Mouse (Mus musculus): ENCODE results near the gene Eps8.

The Eps8 gene

DNA sequence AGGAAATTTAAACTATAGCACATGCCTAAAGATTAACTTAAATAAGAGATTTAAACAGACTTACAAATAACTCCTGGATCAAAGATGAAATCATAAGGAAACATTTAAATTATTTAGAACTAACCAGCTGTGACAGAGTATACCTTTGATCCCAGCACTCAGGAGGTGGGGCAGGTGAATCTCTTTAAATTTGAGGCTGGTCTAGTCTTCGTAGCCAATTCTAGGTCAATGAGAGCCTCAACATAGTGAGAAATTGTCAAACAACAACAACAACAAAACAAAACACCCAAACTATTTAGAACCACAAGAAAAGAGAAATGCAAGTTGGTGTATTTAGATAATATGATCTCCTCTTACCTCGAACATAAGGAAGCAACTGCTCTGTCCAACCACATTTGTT is at the start of gene Eps8:
Gene Eps8 (minus strand): TSS at position 101 of the 400 bp plus-strand sequence.
- no peak for DNase-seq (ENCODE audit: low spot score in 2 of 2)

DNA sequence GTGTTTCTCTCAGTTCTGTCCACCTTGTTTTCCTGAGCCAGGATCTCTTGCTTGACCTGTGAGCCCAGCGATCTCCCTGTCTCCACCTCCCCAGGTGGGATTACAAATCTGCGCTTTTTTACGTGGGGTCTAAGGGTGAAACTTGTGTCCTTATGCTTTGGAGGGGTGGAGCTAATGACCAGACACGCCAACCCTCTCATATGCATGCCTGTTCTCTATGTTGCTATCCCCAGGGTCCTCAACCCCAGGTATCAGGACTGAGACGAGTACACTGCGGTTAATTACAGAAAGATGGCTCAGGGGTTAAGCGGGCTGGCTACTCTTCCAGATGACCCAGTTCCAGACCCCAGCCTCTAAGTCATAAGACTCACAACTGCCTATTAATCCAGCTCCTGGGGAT is 48.8 kb upstream of the Eps8 start:
- no peak for DNase-seq (ENCODE audit: low spot score in 2 of 2)

DNA sequence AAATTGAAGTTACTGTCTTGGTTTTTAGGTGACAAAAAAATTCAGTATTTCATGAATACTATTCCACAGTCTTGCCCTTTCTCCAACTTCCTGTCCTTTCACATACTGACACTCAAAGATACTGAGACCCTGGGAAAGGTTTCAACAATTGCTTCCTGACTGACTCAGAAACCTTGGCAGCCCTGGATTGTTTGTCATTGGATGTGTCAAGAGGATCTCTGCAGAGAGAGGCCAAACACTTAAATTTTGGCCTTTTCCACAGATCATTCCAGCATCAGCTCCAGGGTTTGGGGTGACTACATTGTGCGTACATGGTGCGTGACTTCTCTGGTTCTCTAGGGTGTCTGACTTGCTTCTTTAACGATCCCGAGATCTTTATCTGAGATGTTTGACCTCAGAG is 48.2 kb upstream of the Eps8 start:
- DNase-seq (ENCODE audit: low spot score in 2 of 2), result no peak

DNA sequence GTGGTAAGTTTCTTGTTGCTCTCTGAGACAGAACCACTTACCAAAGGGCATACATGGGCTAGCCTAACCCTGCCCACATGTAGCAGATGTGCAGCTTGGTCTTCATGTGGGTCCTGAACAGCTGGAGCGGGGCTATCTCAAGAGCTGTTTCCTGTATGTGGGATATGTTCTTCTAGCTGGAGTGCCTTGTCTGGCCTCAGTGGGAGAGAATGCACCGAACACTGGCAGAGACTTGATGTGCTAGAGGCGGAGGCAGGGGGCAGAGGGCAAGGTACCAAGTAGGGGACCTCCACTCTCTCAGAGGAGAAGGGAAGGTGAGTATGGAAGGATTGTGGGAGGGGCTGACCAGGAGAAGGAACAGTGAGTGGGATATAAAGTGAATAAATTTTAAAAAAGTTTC is 47.5 kb upstream of the Eps8 start:
- no peak for DNase-seq (ENCODE audit: low spot score in 2 of 2)

DNA sequence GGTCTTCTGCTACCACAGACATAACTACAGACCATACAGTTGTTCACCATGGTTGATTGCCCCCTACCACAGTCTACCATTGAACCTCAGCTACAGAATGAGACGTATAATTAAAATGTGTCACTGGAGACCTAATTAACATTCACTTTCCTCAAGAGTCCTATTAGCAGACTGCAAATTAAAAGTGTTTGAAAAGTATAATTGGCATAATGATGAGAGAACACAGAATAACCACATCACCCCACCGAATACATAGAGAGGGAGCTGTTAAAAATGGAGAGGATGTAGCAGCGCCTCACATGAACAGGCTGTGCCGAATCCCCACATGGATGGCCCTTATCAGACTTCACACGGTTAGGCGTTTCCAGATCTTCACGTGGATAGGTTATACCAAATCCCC is 44.8 kb upstream of the Eps8 start:
- no peak for DNase-seq (ENCODE audit: low spot score in 2 of 2)

DNA sequence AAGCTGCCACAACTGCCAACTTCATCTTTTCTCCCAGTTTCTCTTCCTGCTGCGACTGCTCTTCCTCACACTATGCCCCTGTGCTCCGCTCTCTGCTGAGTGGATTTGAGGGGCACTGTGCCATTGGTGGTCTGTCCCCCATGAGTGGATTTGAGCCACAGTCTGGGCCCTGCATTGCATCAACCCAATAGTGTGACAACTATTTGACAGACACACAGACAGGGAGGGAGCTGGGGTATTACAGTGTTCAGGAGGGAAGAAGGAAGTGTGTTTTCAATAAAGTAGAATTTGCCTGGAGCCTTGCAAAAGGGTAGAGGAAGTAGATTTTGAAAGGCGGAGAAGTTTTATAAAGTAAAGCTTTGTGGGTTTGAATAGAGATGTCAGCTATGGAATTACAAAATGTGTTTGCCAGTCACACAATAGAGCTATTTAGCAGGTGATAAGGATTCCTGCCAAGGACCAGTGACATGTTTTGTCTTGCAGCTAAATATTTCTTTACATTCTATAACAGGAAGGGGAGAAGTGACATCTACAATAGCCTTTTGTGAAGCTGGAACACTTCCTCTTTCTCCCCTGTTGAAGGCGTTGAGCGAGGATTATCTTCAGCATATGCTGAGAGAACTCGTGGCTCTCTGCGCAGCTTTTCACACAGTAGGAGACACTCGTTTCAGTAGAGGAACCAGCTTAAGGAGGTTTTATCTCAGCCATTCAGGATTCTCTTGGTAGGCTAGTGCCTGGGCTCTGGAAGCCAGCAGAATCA is 41.9 kb upstream of the Eps8 start:
- DNase-seq (ENCODE audit: low spot score in 2 of 2), result no peak

DNA sequence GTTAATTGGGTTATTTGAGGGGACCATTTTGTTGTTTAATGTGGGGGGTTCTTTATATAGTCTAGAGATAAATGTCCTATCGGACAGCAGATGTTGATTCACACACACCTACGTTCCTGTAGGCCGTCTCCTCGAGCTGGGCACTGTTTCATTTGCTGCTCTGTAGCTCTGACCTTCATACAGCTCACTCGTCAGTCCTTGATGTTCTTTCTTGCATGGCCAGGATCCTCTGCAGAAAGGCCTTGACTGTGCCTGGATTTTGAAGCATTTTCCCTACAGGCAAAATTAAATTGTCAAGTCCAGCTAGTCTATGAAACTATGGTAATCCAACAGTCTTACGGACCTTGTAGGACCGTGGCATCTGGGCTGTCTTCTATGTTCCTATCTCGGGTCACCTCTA is 40.4 kb upstream of the Eps8 start:
- DNase-seq (ENCODE audit: low spot score in 2 of 2), result no peak

DNA sequence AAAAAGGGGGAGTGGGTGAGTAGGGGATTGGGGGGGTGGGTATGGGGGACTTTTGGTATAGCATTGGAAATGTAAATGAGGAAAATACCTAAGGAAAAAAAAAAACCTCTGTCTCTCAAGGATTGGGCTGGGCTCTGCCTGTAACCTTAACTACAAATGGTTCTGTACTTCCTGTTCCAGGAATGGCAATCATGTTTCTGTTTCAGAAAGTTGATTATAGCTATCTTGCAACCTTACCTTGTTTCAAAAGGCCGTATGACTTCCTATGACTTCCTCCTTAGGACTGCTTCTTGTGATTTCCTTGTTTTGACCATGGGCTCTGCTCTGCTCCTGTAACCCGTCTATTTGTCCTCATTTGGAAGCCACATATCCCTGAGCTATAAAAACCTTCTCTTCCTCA is 39.6 kb upstream of the Eps8 start:
- DNase-seq (ENCODE audit: low spot score in 2 of 2), result no peak

DNA sequence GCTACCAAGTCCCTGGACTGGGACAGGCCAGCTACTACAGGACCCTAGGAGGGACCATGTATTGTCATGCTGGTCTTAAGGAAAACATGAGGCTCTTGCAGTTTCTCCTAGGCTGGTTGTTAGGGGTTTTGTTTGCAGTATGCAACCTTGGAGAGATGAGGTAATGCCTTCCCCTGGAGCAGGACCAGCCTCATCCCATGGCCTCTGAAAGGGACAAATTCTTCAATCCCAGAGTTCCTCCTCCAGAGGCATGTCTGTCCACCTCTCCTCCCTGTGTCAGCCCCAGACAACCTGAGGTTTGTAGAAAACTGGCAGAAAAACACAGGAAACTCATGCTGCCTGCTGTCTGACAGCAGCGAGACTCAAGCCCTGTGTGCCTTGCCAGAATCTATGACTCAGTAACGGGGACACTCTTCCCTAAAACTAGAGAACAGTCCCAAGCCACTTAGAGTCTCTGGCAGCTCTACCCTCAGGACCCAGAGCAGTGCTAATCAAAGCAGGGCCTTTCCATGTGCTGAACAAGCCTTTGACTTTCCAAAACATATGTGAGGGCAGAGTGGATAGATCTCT is 36.0 kb upstream of the Eps8 start:
- DNase-seq (ENCODE audit: low spot score in 2 of 2), result no peak

DNA sequence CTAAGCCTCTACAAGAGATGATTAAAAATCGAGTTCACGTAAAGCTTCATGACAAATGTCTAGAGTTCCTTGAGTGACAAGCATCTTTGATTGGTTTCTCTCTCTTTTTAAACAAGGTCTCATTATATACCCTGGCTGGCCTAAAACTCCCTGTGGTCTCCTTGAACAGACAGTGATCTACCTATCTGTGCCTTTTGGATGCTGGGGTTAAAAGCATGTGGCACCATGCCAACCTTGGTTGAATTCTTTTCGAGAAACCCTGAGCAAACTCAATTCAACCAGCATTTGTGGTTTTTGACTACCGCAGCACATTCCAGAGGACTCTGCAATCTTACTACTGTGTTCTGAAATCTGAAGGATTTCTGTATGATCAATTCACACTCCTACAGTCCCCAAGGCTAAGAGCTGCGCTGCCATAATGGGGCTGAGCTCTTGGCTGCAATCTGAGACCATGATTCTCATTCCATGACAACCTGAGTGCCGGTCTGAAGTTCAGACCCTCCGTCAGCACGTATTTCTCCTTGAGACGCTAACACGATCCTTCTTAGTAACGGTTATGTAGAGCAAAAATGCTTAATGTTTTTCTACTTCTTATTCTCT is 33.9 kb upstream of the Eps8 start:
- DNase-seq (ENCODE audit: low spot score in 2 of 2), result no peak

DNA sequence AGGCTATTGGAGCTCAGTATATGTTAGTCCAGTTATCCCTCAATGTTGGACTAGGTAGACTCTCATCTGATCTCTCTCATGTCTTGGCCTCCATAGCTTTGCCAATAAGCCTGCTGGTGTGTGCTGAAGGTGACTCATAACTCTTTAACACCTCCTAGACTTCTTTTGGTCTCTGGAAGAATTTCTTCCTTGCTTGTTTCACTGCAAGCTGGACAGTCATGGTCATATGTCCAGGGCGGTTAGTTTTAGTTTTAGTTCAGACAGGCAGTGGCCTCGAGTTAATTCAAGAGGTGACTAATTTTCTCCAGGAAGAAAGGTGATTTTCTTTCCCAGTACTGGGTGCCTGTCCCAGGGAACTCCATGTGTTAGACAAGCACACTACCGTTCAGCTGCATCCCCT is 33.4 kb upstream of the Eps8 start:
- DNase-seq (ENCODE audit: low spot score in 2 of 2), result no peak

DNA sequence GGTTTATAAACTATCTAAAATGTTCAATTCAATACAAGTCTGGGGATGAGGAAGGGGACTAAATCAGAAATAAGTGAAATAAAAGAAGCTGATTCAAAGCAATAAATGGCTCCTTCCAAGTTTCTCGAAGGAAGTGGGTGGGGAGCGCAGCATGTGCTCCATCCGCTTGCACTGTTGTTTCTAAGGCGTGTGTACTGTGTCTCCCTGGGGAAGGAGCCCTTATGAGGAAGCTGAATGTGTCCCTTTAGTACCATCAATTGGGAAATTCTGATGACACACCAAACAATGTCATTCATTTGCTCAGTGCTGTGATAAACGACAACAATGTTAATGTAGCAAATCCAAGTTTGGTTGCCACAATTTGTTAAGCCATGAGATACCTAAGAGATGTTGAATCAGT is 33.0 kb upstream of the Eps8 start:
- DNase-seq (ENCODE audit: low spot score in 2 of 2), result no peak

DNA sequence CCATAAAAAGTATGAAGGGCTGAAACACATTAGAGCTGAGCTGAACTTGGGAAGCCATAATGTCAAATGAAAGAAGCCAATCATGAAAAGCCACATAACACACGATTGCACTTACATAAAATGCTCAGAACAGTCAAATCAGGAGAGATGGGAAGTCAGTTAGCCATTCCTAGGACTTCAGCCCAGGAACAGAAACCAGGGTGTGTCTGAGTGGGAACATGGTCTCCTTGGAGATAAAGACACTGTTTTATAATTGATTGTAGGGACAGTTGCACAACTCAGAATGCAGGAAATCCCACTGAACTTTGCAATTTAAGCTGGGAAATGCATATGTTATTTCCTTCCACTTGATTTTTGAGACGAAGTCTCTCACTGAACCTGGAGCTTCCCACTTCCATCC is 28.0 kb upstream of the Eps8 start:
- DNase-seq (ENCODE audit: low spot score in 2 of 2), result no peak

DNA sequence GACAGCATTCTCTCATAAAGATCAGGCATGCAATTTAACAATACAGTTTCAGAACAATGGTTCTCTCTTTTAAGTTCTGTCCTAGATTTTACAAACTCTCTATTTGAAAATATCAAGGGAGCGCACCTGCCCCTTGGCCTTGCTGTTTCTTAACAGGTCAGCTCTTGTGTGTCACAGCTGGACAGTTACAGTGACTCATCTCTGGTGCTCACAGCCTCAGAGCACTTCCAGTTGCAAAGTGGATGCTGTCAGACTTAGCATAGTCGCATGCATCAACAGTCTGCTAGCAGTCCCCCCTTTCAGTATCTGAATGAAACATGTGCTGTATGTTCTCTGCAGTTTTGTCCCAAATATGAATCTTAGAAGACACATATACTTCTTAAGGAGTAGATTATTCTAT is 26.3 kb upstream of the Eps8 start:
- DNase-seq (ENCODE audit: low spot score in 2 of 2), result no peak

DNA sequence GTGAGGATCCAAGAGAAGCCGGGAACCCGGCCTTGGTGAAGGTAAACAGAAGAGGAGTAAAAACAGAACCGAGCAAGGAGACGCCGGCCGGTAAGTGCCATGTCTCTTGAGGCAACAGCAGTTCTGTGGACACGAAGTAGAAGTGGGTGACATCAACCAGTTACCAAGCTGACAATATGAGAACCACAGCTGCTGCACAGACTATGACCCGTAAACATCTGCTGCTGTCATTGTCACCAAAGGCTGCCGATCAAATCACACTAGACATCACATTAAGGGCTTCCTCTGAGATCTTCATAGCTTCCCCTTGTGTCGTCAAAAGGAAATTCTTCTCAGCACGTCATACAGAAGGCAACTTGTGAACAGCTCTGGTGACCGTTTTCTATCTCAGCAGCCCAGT is 21.9 kb upstream of the Eps8 start:
- DNase-seq (ENCODE audit: low spot score in 2 of 2), result no peak

DNA sequence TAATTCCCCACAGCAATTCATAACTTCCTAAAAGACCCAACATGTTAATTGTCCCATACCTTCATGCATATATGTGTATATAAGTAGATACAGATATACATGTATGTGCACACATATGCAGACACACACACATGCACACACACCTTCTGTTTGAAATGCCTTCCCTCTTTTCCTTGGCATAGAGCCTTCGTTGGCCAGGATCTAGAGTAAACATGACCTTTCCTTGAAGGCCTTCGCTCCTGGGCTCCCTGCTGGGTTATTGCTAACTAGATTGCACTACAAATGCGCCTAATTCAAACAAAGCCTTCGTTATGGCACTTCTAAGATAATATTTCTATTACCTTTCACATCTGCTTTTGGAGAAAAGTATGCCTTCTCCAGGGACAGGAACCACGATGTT is 20.9 kb upstream of the Eps8 start:
- DNase-seq (ENCODE audit: low spot score in 2 of 2), result no peak

DNA sequence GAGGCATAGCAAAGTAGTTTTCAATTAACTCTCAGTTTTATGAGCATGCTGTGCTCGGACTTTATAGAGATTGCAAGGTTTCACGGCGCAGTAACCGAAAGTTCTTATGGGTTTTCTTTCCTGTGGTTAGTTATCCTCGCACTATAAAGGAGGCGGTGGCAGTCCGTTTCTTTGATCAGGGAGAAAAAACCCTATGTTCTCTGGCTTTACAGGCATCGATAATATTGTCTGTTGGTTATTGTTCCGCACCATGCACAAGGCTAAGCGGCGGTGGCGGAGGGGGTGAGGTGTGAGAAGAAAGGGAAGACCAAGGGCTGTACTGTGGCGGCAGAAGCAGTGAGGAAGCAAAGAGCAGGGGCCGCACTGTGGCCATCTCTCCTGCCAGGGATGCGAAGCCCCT is 18.6 kb upstream of the Eps8 start:
- no peak for DNase-seq (ENCODE audit: low spot score in 2 of 2)

DNA sequence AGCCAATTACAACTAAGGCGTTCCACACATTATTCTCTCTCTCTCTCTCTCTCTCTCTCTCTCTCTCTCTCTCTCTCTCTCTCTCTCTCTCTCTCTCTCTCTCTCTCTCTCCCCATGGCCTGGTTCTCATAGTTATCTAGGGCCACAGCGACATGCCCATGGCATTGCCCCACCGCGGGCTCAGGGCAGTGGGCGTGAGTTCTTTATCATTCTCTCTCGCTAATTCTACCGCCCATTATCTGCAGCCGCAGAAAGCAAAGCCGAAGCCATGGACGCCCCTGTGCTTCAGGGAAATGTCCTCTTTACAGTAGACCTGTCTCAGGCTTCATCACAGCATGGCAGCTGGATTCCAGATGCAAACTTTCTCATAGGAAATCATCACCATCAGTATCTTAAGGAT is 16.9 kb upstream of the Eps8 start:
- DNase-seq (ENCODE audit: low spot score in 2 of 2), result no peak

DNA sequence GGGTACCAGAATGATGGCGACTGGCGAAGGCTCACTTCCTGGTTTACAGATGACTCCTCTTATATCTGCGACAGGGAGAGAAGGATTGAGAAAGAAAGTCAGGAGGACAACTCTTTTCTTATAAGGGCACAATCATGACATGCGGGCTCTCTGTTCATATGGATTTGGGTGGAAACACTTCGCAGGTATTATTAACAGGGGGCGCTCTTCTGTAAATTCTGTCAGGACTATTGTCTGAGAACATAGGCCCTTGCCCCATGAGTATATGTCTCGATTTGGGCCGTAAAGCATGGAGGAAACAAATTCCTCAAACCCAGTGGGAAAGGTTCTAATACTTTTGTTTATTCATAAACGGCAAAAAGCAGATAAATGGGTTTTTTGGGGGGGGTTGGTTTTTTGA is 16.1 kb upstream of the Eps8 start:
- DNase-seq (ENCODE audit: low spot score in 2 of 2), result no peak

DNA sequence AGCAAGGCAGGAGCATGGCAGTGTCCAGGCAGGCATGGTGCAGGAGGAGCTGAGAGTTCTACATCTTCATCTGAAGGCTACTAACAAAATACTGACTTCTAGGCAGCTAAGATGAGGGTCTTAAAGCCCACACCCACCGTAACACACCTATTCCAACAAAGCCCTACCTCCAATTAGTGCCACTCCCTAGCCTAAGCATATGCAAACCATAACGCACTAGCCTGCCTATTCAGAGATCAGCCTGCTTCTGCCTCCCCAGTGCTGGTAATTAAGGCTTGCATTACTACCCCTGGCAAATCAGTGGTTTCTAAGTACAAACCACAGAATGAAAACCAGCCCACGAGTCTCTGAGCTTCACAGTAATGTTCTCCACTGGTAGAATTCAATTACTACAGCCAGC is 15.2 kb upstream of the Eps8 start:
- no peak for DNase-seq (ENCODE audit: low spot score in 2 of 2)

DNA sequence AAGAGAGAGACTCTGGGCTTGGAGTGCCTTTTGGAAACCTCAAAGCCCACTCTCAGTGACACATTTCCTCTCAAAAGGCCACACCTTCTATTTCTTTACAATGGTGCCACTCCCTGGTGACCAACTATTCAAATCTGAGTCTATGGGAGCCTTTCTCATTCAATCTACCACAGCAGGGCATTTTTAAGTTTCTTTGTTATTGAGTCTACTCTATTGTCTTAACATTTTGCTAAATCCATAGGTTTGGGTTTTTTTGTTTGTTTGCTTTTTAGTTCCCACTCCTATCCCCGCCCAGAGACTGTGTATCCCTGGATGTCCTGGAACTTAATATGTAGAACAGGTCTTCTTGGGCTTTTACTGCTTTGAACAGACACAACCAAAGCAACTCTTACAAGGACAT is 14.8 kb upstream of the Eps8 start:
- no peak for DNase-seq (ENCODE audit: low spot score in 2 of 2)

DNA sequence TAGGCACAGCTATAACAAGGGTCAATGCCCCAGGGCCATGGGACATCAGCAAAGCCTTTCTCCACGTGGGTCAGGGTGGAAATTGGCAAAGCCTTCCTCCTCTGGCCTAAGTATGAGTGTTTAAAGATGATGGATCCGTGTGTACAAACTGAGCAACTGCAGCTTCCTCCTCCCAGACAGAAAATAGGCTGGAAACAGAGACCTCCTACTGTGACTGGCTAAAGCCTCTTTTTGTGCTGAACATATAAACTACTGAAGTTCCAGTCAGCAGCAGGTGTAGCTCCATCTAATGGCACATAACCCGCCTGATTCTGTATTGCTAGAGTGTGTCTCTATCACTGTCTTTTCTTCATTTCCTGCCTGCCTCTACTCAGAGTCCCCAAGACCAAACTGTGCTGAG is 13.7 kb upstream of the Eps8 start:
- no peak for DNase-seq (ENCODE audit: low spot score in 2 of 2)

DNA sequence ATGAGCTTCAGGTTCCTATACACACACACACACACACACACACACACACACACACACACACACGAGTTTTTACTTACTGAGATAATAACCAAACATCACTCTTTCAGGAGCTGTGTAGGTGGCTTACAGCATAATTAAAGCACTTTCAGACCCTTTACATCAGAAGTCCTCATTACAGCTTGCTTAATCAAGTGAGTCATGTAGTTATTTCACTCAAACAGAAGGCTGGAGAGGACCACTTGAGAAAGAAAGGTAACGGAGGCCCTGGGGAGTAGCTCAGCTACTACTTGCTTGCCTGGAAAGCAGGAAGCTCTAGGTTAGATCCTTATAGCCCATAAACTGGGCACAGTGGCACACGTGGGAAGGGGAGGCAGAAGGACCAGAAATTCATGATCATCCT is 13.0 kb upstream of the Eps8 start:
- no peak for DNase-seq (ENCODE audit: low spot score in 2 of 2)

DNA sequence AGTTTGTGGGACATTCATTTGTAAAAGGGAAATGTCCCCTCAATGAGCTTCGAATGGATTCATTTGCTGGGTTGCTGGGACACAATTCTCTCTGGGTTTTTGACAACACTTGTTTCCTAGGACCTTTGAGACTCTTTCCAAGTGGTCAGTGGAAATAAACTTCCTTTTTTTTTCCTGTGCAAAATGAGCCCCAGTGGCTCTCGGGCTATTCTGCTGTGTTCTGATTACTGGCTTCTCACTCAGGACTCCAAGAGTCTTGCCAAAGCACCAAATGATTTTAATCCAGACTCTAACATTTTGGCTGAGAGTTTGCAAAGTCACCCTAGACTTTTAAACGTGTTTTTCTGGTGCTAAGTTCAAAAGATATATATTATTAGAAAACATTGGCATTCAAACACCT is 10.3 kb upstream of the Eps8 start:
- DNase-seq (ENCODE audit: low spot score in 2 of 2), result no peak

All from spleen, postnatal 14 days (tissue).